Mouse (Mus musculus): ENCODE results near the gene Prep.

DNA sequence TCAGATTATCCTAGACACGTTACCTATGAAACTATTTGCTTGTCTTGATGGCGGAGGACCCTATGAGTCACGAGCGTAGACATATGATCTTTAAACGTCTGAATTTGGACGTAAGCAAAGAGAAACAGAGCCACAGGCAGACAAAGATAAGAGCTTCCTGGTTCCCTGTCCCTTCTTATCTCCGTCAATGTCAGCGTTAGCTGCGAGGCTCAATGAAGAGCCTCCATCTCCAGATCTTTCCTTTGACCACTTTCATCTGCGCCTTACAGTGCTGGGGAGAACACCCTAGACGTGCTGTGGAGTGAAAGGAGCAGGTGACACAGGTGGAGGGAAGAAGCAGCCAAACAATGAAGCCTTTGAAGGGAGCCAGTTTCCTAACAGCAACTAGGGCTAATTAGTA, 18.8 kb upstream of the Prep start:
- TF ChIP-seq GATA1 (IDR thresholded peaks at IDR 0.05; ENCODE audit: borderline replicate concordance, low read length): no peak
- no peak for TF ChIP-seq FLI1 (IDR thresholded peaks at IDR 0.05; ENCODE audit: low read length)

All from megakaryocyte, embryonic 14.5 days (primary cell).